In the genomic region with DNA sequence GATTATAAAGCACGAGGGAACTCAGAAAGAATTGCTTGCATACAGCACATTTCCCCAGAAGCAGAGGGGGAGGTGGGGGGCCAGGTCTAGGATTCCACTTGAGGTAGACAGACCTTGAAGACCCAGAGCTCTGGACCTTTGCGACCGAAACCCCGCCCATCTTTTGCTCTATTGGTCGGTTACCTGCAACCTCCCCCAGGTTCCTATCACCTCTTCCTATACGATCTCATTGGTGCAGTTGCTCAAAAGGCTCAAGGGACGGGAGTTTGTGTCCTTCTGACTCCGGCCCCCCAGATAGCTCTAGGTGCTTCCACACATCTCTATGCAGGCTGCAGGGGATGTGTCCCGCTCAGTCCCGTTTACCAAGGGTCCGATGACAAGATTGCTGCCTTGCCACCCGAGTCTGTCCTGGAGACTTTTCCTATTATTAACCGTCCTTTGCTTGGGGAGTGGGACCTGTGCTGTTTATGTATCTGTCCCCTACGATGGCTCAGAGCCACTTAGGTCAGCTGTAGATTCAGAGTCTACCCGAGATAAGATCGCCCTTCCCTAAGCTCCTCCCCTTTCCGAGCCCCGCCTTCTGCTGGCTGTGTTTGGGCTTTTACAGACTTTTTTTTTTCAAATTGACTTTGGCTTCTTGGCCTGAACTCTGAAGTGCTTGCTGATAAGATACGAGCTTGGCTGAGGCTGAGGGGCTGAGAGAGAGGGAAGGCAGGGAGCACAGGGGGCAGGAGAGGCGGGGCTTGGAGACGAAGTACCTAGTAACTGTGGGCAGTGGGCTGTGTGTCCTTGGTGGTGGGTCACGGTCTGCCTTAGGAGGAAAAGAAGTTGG, we compare ENCODE assay signal across 8 mouse cellular contexts. TPM values are rescaled to one million over a fixed set of nuclear protein-coding genes. Genes with fewer than 3 reads are reported as not detected.
DNase-seq lines count a peak whose midpoint lies in the region; ATAC-seq lines count a peak whose summit lies in the region.

No protein-coding gene starts in this region.

- intact Hi-C loops in heart, postnatal 10 days (cut with DNase I) = loop anchor here (2.0 kb wide), 1 partner anchor 17 kb away; no protein-coding TSS in a partner anchor

- DNase-seq in ovary, adult 18-20 months (ENCODE audit: low spot score) = peak; percentile 71
- no peak for DNase-seq in ovary, postnatal 14 days (ENCODE audit: low spot score)
- peak; percentile 54 for DNase-seq in embryo, embryonic 10 days (ENCODE audit: low spot score)
- peak; percentile 55 to 59 for DNase-seq in heart, postnatal 10 days
- peak; percentile 84 to 88 for DNase-seq in kidney, postnatal 25 days
- DNase-seq in urinary bladder, postnatal 14 days (ENCODE audit: low spot score) = peak; percentile 85
- no peak for DNase-seq in right cerebral cortex, adult 18-20 months

- peak; percentile 49 for ATAC-seq in megakaryocyte, adult 5-6 weeks (ENCODE audit: poor library complexity, severe bottlenecking)

RNA-seq across cellular contexts. Expression of gene Ptpn1, which starts 44.1 kb away (rescaled TPM):
- total RNA-seq in heart, postnatal 10 days (2021) = 10 to 100 TPM; 27.3 to 34.9 TPM
- 49.1 and 54.8 TPM in 2 replicates for total RNA-seq in megakaryocyte, adult 5-6 weeks (2015)
- 145 and 151 TPM in 2 replicates for total RNA-seq in megakaryocyte, adult 5-6 weeks (2017)

Comparison
In these comparisons a context has a peak if more than half of its experiments do, and no peak if none do; other contexts are left out.
1. DNase-seq: peak in ovary, adult 18-20 months (single experiment), embryo, embryonic 10 days (single experiment), heart, postnatal 10 days (2 of 2), kidney, postnatal 25 days (2 of 2) and urinary bladder, postnatal 14 days (single experiment); none in ovary, postnatal 14 days (single experiment) and right cerebral cortex, adult 18-20 months (single experiment).